ENCODE assay signal across 13 mouse cellular contexts in the genomic region with DNA sequence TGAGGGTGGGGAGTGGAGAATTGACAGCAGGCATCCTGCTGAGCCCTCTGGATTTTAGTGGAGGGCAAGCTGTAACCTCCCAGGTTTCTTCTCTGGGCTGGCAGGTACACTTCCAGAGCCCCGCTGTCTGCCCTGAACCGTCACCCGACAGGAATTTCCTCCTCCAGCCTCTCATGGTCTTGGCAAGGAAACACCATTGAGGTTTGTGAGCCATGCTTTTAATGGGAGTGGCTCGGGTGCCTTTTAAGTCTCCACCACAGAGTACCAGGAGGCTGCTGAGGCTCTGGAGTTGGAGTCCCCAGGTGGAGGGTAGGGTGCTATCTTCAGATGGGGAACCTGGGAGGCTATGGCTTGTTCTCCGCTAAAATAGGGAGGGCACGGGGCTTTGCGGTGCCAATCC. TPM values are rescaled to one million over a fixed set of nuclear protein-coding genes. Genes with fewer than 3 reads are reported as not detected.
DNase-seq lines count a peak whose midpoint lies in the region; ATAC-seq lines count a peak whose summit lies in the region.
"Had no signal": no experiment of that assay in that cellular context is flagged by ENCODE, and none has a peak within 500 bp of the region (broad histone marks: within the 10 kb centered on the region; RNA-seq: fewer than 3 reads in every experiment).

No protein-coding gene starts in this region.

- H3K9me3 ChIP-seq in heart, embryonic 13.5 days: peaks cover 7% of the 10 kb centered on the region
- peaks cover 3% of the 10 kb centered on the region; the same call in 1 of the 2 replicates for H3K9me3 ChIP-seq in forebrain, embryonic 11.5 days (ENCODE audit: control insufficient read depth, low read length)
- H3K9me3 ChIP-seq: liver, embryonic 13.5 days had no signal

- H3K9ac ChIP-seq in heart, embryonic 13.5 days: 0 out of 2 replicates have a peak overlapping the region, but pooled peaks have one; percentile 28
- no peak overlapping the region for H3K9ac ChIP-seq in forebrain, embryonic 11.5 days (ENCODE audit: low read length)
- H3K9ac ChIP-seq: liver, embryonic 13.5 days had no signal

- H3K4me2 ChIP-seq in heart, embryonic 13.5 days: no peak overlapping the region
- no peak overlapping the region for H3K4me2 ChIP-seq in forebrain, embryonic 11.5 days (ENCODE audit: low read depth, low read length, severe bottlenecking)
- H3K4me2 ChIP-seq: liver, embryonic 13.5 days had no signal

- no peak for DNase-seq in heart, postnatal 4 days
- peak; percentile 57 for DNase-seq in Muller cell, postnatal 12 days (ENCODE audit: inconsistent ontology term)
- peak; percentile 74 for DNase-seq in fibroblast of lung, adult 2 months (ENCODE audit: low read depth)
- peak; percentile 54 for DNase-seq in lung, postnatal 14 days
- DNase-seq in forebrain, embryonic 11.5 days (ENCODE audit: low spot score): no peak
- no peak for DNase-seq in spleen, postnatal 14 days (ENCODE audit: low spot score in 2 of 2)
- no peak for DNase-seq in left cerebral cortex, adult 18-20 months (ENCODE audit: low spot score in 2 of 2)
- DNase-seq: cerebellum, adult 9-11 months; kidney, adult 9 months; layer of hippocampus, adult 9-11 months; liver, embryonic 13.5 days had no signal

- H3K36me3 ChIP-seq in heart, embryonic 13.5 days: peaks cover 5% of the 10 kb centered on the region
- H3K36me3 ChIP-seq in forebrain, embryonic 11.5 days (ENCODE audit: control insufficient read depth, insufficient read depth, low read length): no peaks in the 10 kb centered on the region
- H3K36me3 ChIP-seq: liver, embryonic 13.5 days had no signal

- H3K27ac ChIP-seq in heart, embryonic 13.5 days (replicated peaks): peak overlapping the region; percentile 6; the same call in 1 of the 2 replicates
- H3K27ac ChIP-seq in forebrain, embryonic 11.5 days (ENCODE audit: low read depth, low read length): no peak overlapping the region
- H3K27ac ChIP-seq: liver, embryonic 13.5 days had no signal

- H3K27me3 ChIP-seq in heart, embryonic 13.5 days (replicated peaks): no peaks in the 10 kb centered on the region
- H3K27me3 ChIP-seq in forebrain, embryonic 11.5 days (ENCODE audit: control insufficient read depth, insufficient read depth, low read length): no peaks in the 10 kb centered on the region
- H3K27me3 ChIP-seq: liver, embryonic 13.5 days had no signal

- no peak overlapping the region for H3K4me3 ChIP-seq in heart, embryonic 13.5 days
- no peak overlapping the region for H3K4me3 ChIP-seq in forebrain, embryonic 11.5 days (ENCODE audit: low read depth, low read length)
- H3K4me3 ChIP-seq: forebrain, embryonic 10.5 days; liver, embryonic 13.5 days had no signal

- WGBS in heart, embryonic 13.5 days: 61% methylated on average over 7 of the region's 7 CpGs
- WGBS in forebrain, embryonic 11.5 days: 90% methylated on average over 7 of the region's 7 CpGs

- peaks cover 63% of the 10 kb centered on the region for H3K4me1 ChIP-seq in heart, embryonic 13.5 days
- no peaks in the 10 kb centered on the region for H3K4me1 ChIP-seq in forebrain, embryonic 11.5 days (replicated peaks; ENCODE audit: control insufficient read depth, insufficient read depth, low read length)
- H3K4me1 ChIP-seq: liver, embryonic 13.5 days had no signal

- no peak for ATAC-seq in heart, embryonic 13.5 days (ENCODE audit: extremely low read depth, insufficient number of reproducible peaks, low FRiP score, low TSS enrichment)
- ATAC-seq in forebrain, embryonic 11.5 days (replicated peaks; ENCODE audit: low FRiP score): no peak

RNA-seq across cellular contexts. Expression of a gene that starts 53.9 kb away (rescaled TPM):
- 19.2 and 19.6 TPM in 2 replicates for polyA plus RNA-seq in heart, embryonic 13.5 days (2015; fragmentation: Nextera tagmentation; extraction: Ambion mirVana)
- total RNA-seq in heart, postnatal 4 days (2021): 10 to 100 TPM; 43.5 to 45.3 TPM
- 29.3 and 30.2 TPM in 2 replicates for polyA plus RNA-seq in forebrain, embryonic 11.5 days (2014; fragmentation: Nextera tagmentation; extraction: Ambion mirVana)
- 10 to 100 TPM; 17.6 to 20.4 TPM for total RNA-seq in left cerebral cortex, adult 18-20 months (2021)

Comparison
In these comparisons a context has a peak if more than half of its experiments do, and no peak if none do; other contexts are left out.
1. DNase-seq: peak in Muller cell, postnatal 12 days (single experiment), fibroblast of lung, adult 2 months (single experiment) and lung, postnatal 14 days (single experiment); none in heart, postnatal 4 days (single experiment), forebrain, embryonic 11.5 days (single experiment), spleen, postnatal 14 days (0 of 2) and left cerebral cortex, adult 18-20 months (0 of 2).